Mouse (Mus musculus): ENCODE data around the gene Gprin1. TPM values are rescaled to one million over a fixed set of nuclear protein-coding genes. Genes with fewer than 3 reads are reported as not detected.
A peak's percentile ranks its signal among the peaks of the same experiment; 100 is the strongest.

Gene Gprin1
- polyA plus RNA-seq, 1 experiment from 2014 or later: 3.4 TPM

DNA sequence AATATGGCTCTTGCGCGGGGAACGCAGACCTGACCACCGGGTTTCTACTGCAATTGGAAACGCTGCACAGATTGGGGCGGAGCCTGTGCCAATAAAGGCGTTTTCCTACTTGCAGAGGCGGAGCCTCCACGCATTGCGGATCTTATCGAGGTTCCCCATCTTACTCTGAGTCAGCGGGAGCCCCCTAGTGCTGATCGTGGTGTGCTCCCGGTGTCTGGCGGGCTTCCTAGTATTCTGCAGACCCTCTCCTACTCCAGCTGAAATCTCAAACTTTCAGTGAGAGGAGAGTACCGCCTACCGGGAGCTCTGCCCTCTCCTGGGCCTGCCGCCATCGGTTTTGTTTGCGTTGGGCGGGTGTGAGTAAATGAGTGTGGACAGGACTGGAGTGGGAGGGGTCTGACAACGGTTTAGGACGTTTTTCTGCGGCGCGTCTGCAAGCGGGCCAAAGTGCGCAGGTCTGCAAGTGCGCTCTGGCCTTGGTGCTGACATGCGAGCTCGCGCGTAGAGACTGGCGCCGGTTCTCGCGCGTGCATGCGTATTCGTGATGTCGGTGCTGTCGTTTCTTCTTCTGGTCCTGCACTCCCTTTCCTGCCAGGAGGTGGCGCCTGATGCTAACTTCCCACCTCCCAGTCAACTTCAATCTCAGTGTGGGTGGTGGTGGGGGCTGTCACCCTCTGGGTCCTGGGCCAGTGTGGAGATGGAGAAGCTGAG is 8.5 kb upstream of the Gprin1 start:
- H3K4me2 ChIP-seq (ENCODE audit: low read depth, low read length): peak overlapping the region; percentile 76
- peaks cover 3% of the 10 kb centered on the region; the same call in 1 of the 2 replicates for H3K27me3 ChIP-seq (ENCODE audit: control insufficient read depth, insufficient read depth, low read length)
- peak overlapping the region; percentile 30 for H3K4me3 ChIP-seq (ENCODE audit: low read depth, low read length)
- H3K9ac ChIP-seq (replicated peaks; ENCODE audit: low read length): peak overlapping the region; percentile 13; the same call in 1 of the 2 replicates
- 0 out of 2 replicates have a peak, but pooled peaks cover 2% of the 10 kb centered on the region for H3K4me1 ChIP-seq (ENCODE audit: control insufficient read depth, insufficient read depth, low read length)
- H3K36me3 ChIP-seq (replicated peaks; ENCODE audit: control insufficient read depth, insufficient read depth, low read depth, low read length): no peaks in the 10 kb centered on the region
- ATAC-seq (replicated peaks; ENCODE audit: insufficient number of reproducible peaks, low FRiP score, low TSS enrichment, low read depth) (peak; percentile 75), DNase-seq (ENCODE audit: low spot score) (peak; percentile 95)
- no peaks in the 10 kb centered on the region for H3K9me3 ChIP-seq (replicated peaks; ENCODE audit: control insufficient read depth, low read length)
- H3K27ac ChIP-seq (replicated peaks; ENCODE audit: low read depth, low read length): no peak overlapping the region
- WGBS: under 1% methylated on average over 43 of the region's 43 CpGs

DNA sequence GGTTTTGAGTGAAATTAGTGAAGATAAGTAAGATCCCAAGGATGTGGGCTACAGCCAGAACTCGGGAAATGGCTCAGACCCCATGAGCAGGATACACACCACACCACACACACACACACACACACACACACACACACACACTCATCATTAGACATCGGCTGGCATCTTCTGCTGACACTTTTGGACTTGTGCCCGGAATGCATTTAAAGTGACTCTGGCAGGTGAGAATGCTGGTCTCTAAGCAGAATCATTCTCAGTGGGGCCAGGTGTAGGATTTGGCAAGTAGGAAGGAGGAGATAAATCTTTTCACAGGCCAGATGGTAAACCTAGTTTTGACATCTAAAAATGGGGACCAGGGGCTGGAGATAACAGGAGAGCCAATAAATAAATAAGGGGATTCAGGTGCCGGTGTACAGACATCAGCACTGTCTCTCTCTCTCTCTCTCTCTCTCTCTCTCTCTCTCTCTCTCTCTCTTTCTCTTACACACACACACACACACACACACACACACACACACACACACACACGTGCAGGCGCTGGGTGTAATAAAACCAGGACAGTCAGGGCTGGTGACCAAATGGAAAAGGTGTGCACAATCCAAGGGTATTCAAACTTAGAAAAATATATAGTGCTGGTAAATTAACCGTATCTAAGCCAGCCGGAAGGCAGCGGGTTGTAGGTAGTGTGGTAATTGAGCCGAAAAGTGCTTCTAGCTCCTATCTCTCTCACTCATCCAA is 7.6 kb upstream of the Gprin1 start:
- Histone ChIP-seq H3K27ac (replicated peaks; ENCODE audit: low read depth, low read length) (no peak overlapping the region), H3K27me3 (ENCODE audit: control insufficient read depth, insufficient read depth, low read length) (peaks cover 2% of the 10 kb centered on the region; the same call in 1 of the 2 replicates)
- no peak for DNase-seq (ENCODE audit: low spot score)

DNA sequence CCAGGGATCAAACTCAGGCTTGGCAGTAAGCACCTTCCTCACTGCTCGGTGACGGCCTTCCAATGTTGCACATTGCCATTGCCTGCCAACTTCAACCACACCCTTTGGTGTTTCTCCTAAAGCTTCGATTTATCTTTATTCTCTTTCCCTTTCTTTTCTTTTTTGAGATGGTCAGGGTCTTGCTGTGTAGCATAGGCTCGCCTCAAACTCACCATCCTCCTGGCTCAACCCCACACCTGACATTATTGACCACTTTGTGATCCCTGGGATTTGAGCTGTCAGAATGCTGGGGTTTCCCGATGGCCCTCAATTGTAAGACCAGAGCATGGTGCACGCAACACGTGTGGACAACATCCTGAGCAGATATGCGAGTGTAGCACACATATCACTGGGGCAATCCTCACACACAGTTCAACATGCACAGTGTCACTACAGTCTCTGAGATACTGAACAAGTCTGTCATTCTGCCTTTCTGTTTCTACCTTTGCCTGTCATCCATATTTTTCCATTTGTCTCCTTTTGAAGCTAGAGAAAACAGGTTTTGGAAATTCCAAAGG is 6.6 kb upstream of the Gprin1 start:
- Histone ChIP-seq H3K9ac (replicated peaks; ENCODE audit: low read length) (no peak overlapping the region), H3K4me1 (ENCODE audit: control insufficient read depth, insufficient read depth, low read length) (0 out of 2 replicates have a peak, but pooled peaks cover 2% of the 10 kb centered on the region), H3K9me3 (replicated peaks; ENCODE audit: control insufficient read depth, low read length) (no peaks in the 10 kb centered on the region), H3K4me3 (ENCODE audit: low read depth, low read length) (no peak overlapping the region), H3K27ac (replicated peaks; ENCODE audit: low read depth, low read length) (no peak overlapping the region), H3K4me2 (ENCODE audit: low read depth, low read length) (no peak overlapping the region), H3K27me3 (ENCODE audit: control insufficient read depth, insufficient read depth, low read length) (no peaks in the 10 kb centered on the region), H3K36me3 (replicated peaks; ENCODE audit: control insufficient read depth, insufficient read depth, low read depth, low read length) (no peaks in the 10 kb centered on the region)
- 85% methylated on average over 8 of the region's 8 CpGs for WGBS
- ATAC-seq (replicated peaks; ENCODE audit: insufficient number of reproducible peaks, low FRiP score, low TSS enrichment, low read depth) (no peak), DNase-seq (ENCODE audit: low spot score) (no peak)

More for the DNA sequence above, 7.6 kb upstream of the Gprin1 start:
- Histone ChIP-seq H3K9ac (replicated peaks; ENCODE audit: low read length) (no peak overlapping the region), H3K36me3 (replicated peaks; ENCODE audit: control insufficient read depth, insufficient read depth, low read depth, low read length) (no peaks in the 10 kb centered on the region), H3K4me3 (ENCODE audit: low read depth, low read length) (no peak overlapping the region), H3K4me2 (ENCODE audit: low read depth, low read length) (peak overlapping the region; percentile 76), H3K4me1 (ENCODE audit: control insufficient read depth, insufficient read depth, low read length) (0 out of 2 replicates have a peak, but pooled peaks cover 2% of the 10 kb centered on the region), H3K9me3 (replicated peaks; ENCODE audit: control insufficient read depth, low read length) (no peaks in the 10 kb centered on the region)
- no peak for ATAC-seq (replicated peaks; ENCODE audit: insufficient number of reproducible peaks, low FRiP score, low TSS enrichment, low read depth)
- 43% methylated on average over 10 of the region's 10 CpGs for WGBS

DNA sequence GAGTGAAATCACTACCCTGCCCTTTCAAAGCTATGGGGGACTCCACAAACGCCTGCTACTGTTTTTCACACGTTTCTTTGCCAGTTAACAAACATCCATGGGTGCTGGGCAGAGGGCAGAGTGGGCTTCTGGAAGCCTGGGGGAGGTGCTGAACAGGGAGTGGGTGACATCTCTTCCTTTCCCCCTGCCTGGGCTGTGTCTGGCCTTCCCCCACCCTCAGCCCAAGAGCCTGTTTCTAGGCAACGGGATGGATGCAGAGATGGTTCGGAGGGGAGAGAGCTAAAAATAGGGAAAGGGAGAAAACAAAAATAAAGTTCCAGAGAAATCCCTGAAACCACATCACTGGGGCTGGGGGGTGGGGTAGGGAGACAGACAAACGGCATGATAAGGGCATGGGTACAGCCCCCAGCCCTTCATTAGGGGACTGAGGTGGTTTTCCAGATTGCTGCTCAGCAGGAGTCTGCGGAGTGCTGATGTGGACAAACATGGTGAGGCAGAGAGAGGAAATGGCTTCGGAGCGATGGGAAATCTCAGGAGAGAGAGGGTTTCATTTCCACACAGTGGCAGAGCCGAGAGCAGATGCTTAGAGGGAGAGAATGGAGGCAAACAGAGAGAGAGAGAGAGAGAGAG is 5.6 kb upstream of the Gprin1 start:
- no peaks in the 10 kb centered on the region for H3K9me3 ChIP-seq (replicated peaks; ENCODE audit: control insufficient read depth, low read length)
- H3K27ac ChIP-seq (replicated peaks; ENCODE audit: low read depth, low read length): no peak overlapping the region
- no peak overlapping the region for H3K9ac ChIP-seq (replicated peaks; ENCODE audit: low read length)
- 0 out of 2 replicates have a peak, but pooled peaks cover 2% of the 10 kb centered on the region for H3K4me1 ChIP-seq (ENCODE audit: control insufficient read depth, insufficient read depth, low read length)
- peaks cover 3% of the 10 kb centered on the region for H3K27me3 ChIP-seq (ENCODE audit: control insufficient read depth, insufficient read depth, low read length)
- H3K4me3 ChIP-seq (ENCODE audit: low read depth, low read length): no peak overlapping the region
- no peak overlapping the region for H3K4me2 ChIP-seq (ENCODE audit: low read depth, low read length)
- no peaks in the 10 kb centered on the region for H3K36me3 ChIP-seq (replicated peaks; ENCODE audit: control insufficient read depth, insufficient read depth, low read depth, low read length)
- no peak for DNase-seq (ENCODE audit: low spot score)
- ATAC-seq (replicated peaks; ENCODE audit: insufficient number of reproducible peaks, low FRiP score, low TSS enrichment, low read depth): no peak
- 23% methylated on average over 9 of the region's 9 CpGs for WGBS

DNA sequence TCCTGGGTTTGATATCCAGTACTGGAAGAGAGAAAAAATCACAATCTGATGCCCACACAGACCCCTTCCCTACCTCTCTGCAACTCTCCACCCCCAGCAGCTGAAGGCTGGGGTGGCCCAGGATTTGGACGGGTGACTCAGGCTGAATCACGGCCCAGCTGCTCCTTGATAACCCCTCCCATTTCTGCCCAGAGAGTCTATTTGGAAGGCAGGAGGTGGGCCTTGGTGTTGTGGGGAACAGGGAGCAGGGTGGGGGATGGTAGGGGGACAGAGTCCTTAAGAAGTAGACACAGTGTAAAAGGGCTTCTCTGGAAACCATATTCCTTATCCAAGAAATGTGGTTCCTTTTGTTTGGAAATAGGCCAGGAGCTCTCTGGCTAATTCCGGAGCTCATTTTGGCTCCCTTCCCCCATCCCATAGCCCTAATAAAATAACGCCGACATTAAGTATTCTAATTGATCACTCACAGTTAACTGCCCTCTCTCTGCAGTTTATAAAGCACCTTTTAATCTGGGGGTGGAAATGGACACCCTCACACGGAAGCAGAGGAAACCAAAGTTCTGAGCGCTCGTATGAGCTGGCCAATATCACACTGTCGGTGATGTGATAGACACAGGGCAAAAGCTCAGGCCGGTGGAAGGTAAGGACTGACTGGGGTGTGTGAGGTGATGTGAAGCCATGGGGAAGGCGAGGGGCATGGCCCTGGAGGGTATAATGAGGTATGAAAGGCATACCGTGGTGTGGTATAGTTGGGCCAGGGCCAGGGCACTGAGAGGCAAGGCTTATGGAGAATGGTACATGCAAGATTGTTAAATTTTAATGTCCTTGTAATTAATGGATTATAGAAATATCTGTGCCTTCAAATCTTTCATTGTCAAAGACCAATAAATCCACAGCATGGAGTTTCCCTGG is 4.8 kb upstream of the Gprin1 start:
- H3K9ac ChIP-seq (replicated peaks; ENCODE audit: low read length): no peak overlapping the region
- peaks cover 12% of the 10 kb centered on the region for H3K27me3 ChIP-seq (ENCODE audit: control insufficient read depth, insufficient read depth, low read length)
- ATAC-seq (replicated peaks; ENCODE audit: insufficient number of reproducible peaks, low FRiP score, low TSS enrichment, low read depth): no peak
- no peak overlapping the region for H3K4me3 ChIP-seq (ENCODE audit: low read depth, low read length)
- H3K9me3 ChIP-seq (replicated peaks; ENCODE audit: control insufficient read depth, low read length): no peaks in the 10 kb centered on the region
- H3K4me2 ChIP-seq (ENCODE audit: low read depth, low read length): no peak overlapping the region
- H3K4me1 ChIP-seq (ENCODE audit: control insufficient read depth, insufficient read depth, low read length): 0 out of 2 replicates have a peak, but pooled peaks cover 2% of the 10 kb centered on the region
- H3K36me3 ChIP-seq (replicated peaks; ENCODE audit: control insufficient read depth, insufficient read depth, low read depth, low read length): no peaks in the 10 kb centered on the region
- 49% methylated on average over 12 of the region's 12 CpGs for WGBS
- no peak for DNase-seq (ENCODE audit: low spot score)
- H3K27ac ChIP-seq (replicated peaks; ENCODE audit: low read depth, low read length): no peak overlapping the region

DNA sequence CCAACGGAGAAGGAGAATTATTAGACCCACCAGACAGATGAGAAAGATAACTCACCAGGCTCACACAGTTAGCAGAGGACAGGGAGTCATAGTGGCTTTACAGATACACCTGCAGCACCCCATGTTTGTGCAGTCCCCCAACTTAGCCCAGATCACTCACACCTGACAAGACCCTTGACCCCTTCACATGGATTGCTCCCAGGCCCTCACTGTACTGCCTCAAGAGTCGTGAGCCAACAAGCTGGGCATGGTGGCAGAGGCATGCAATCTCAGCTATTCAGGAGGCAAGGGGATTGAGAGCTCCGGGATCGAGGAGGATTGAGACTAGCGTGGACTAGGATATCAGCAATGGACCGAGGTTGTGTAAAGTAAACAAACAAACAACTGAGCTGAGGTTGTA is 4.1 kb upstream of the Gprin1 start:
- no peak overlapping the region for H3K27ac ChIP-seq (replicated peaks; ENCODE audit: low read depth, low read length)
- H3K36me3 ChIP-seq (replicated peaks; ENCODE audit: control insufficient read depth, insufficient read depth, low read depth, low read length): no peaks in the 10 kb centered on the region
- H3K4me3 ChIP-seq (ENCODE audit: low read depth, low read length): no peak overlapping the region
- ATAC-seq (replicated peaks; ENCODE audit: insufficient number of reproducible peaks, low FRiP score, low TSS enrichment, low read depth) (no peak), DNase-seq (ENCODE audit: low spot score) (no peak)
- H3K9ac ChIP-seq (replicated peaks; ENCODE audit: low read length): no peak overlapping the region
- peaks cover 15% of the 10 kb centered on the region for H3K27me3 ChIP-seq (ENCODE audit: control insufficient read depth, insufficient read depth, low read length)
- no peak overlapping the region for H3K4me2 ChIP-seq (ENCODE audit: low read depth, low read length)
- 61% methylated on average over 6 of the region's 6 CpGs for WGBS
- H3K9me3 ChIP-seq (replicated peaks; ENCODE audit: control insufficient read depth, low read length): no peaks in the 10 kb centered on the region
- 0 out of 2 replicates have a peak, but pooled peaks cover 2% of the 10 kb centered on the region for H3K4me1 ChIP-seq (ENCODE audit: control insufficient read depth, insufficient read depth, low read length)

DNA sequence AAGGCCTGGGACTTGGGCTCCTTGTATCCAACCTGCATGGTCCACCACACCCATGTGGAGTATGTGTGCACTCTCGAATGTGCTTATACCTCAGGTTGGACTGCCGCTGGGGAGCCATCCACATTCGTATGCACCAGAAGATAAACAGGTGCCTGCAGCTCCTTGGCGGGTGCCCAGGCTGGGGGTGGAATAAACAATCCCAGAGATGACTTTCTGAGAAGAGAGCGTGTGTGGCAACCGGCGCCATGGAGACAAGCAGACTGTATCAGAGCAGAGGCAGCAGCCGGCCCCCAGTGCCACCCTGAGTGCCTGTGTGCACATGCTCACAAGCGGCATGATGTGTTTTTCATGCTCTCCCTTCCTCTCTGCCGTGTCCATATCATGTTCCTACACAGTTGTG is 3.0 kb upstream of the Gprin1 start:
- no peak overlapping the region for H3K27ac ChIP-seq (replicated peaks; ENCODE audit: low read depth, low read length)
- WGBS: 73% methylated on average over 10 of the region's 10 CpGs
- no peak overlapping the region for H3K4me2 ChIP-seq (ENCODE audit: low read depth, low read length)
- no peak for DNase-seq (ENCODE audit: low spot score)
- H3K4me1 ChIP-seq (ENCODE audit: control insufficient read depth, insufficient read depth, low read length): 0 out of 2 replicates have a peak, but pooled peaks cover under 1% of the 10 kb centered on the region
- no peaks in the 10 kb centered on the region for H3K9me3 ChIP-seq (replicated peaks; ENCODE audit: control insufficient read depth, low read length)
- H3K9ac ChIP-seq (replicated peaks; ENCODE audit: low read length): no peak overlapping the region
- ATAC-seq (replicated peaks; ENCODE audit: insufficient number of reproducible peaks, low FRiP score, low TSS enrichment, low read depth): no peak
- no peaks in the 10 kb centered on the region for H3K36me3 ChIP-seq (replicated peaks; ENCODE audit: control insufficient read depth, insufficient read depth, low read depth, low read length)
- H3K27me3 ChIP-seq (ENCODE audit: control insufficient read depth, insufficient read depth, low read length): peaks cover 22% of the 10 kb centered on the region
- no peak overlapping the region for H3K4me3 ChIP-seq (ENCODE audit: low read depth, low read length)
